Mouse (Mus musculus) left cerebral cortex, postnatal 36 days (tissue): ENCODE measurements around the gene Defb48. TPM values are rescaled to one million over a fixed set of nuclear protein-coding genes. Genes with fewer than 3 reads are reported as not detected.

Experiments
- DNase-seq, 2 experiments: peaks; one replicate each; pipeline ENCODE4 v3.0.0; 2021 to 2022; ENCODE audit warnings: low spot score in 2 of 2, mixed read lengths in 1 of 2
- intact Hi-C: fragments of 180-260 bp; cut with DNase I; formaldehyde crosslinking; loops from one replicate; pipeline ENCODE4 v1.15.1; 2025
- total RNA-seq, 2 experiments: library from RNA; stranded (reverse); gene quantifications; 2 replicates each; pipeline ENCODE4 v1.2.3; 2021

The Defb48 gene
- not detected for total RNA-seq

DNA sequence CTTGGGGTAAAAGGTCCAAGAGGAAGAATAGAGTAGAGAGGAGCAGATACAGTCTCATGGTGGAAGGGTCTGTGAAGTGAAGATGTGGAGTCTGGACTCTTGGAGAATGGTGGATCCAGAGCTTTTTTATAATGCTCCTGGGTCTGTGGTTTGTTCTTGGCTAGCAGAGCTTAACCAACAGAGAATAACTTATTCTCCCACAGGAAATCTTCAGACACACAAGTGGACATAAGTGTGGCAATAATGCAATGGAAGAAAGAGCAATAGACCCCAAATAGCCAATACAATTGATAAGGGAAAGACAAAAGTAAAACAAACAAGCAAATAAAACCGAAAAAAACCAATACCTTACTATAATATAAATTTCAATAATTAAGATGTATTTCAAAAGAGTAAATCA, at the start of gene Defb48:
Gene Defb48, minus strand, starts transcription at position 101 of the 400 bp plus-strand sequence.
- DNase-seq: no peak
- intact Hi-C loops: no loop called here

DNA sequence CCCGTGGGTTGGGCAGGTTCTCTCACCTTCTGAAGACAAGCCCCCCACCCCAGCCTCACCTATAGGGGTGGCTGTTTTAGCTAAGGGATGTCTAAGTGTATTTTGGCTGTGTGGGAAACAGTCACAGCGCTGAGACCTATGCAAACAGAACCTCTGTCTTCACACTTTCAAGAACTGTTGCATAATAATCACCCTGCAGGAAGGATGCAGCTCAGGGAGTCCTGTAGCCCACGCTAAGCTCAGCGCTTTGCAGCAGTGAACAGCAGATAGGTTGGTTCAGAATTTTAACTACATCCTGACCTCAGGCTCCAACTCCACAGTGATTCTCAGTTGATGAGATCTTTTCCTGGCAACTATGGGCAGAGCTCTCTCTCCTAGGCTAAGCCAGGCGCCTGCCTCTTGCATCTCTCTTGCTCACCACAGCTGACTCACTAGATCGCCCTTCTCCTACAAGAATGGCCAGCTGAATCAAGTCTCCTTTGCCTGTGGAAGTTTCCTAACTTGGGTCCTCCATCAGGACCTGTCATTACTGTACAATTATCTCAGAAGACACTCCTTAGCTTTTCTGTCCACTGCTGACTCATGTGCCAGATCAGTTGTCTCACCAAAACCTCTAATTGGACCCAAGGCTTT, 36.3 kb upstream of the Defb48 start:
- peak; percentile 14 to 17 for DNase-seq
- intact Hi-C loops: no loop called here

DNA sequence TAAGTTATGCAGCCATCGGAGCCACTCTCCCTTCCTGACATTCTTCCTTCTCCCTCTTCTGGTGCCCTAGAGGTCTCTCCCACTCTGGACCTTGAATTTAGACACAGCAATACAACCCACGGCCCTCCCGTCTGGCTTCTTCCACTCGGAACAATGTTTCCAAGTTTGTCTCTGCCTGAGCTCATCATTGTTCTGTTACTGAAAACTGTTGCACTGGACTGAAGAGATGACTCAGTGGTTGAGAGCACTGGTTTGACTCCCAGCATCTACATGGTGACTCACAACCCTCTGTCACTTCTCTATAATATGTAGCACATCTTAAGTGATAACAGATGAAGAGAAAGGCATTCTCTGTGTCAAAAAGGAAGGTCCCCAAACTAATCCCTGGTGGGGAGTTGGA, 30.4 kb upstream of the Defb48 start:
- no peak for DNase-seq
- intact Hi-C loops: no loop called here

DNA sequence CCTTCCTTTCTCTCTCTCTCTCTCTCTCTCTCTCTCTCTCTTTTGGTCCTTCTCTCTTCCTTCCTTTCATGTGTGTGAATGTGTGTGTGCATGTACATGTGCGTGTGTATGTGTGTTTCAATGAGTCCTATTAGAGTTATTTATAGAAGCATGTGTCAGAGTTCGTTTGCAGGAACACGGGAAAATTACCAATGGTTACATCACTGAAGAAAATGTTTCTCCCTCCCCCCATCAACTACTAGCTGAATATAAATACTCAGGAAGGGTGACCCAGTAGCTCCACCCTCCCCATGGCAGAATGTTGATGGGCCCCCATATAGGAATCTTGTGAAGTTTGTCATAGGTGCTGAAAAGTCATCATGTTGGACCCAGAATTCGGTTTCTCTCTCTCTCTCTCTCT, 28.8 kb upstream of the Defb48 start:
- DNase-seq: no peak
- intact Hi-C loops: no loop called here

DNA sequence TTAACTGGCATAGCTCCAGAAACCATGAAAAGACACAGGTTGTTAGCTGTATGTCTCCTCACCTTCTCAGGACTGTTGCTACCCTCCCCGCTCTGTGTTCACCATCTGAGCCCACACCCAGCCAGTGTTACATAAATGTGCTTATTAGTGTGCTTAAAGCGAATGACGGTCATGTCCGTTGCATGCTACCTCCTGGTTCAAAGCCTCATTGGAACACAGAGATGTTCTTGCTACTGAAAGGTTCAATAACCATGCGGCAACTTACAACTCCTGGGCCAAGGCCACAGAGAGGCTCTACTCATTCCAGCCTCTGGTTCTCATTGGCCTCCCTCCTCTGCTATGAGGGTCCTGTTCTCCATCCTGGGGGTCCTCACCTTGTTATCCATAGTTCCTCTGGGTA, 27.2 kb upstream of the Defb48 start, which contains the start of gene Defb43:
Gene Defb43, plus strand, starts transcription at position 301 of the 400 bp plus-strand sequence.
- intact Hi-C loops: no loop called here
- no peak for DNase-seq

- intact Hi-C loops: no loop called here
- no peak for DNase-seq
Measured at GRCm38 (mm10) chr14:63002588-63002987, 18.3 kb upstream of the Defb48 start.

DNA sequence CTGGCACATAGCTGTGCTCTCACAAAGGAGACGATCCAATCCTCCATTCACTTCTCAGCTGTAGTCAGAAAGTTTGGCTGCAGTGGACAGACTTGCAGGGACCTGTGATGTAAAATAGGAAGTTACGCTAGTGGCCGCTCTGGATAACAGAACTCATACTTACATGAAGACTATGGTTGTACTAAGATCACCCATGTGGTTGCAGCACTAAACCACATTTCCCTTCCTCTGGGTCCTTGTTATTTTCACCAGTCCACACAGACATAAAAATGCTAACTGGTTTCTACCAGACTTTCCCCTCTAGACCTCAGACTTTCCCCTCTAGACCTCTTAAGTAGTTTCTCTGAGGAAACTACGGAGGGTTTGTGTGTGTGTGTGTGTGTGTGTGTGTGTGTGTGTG, 14.7 kb upstream of the Defb48 start:
- intact Hi-C loops: no loop called here

GRCm38 (mm10) chr14:62997777-62998176, 13.5 kb upstream of the Defb48 start, which contains the start of gene Defb47:
Gene Defb47, plus strand, starts transcription at chr14:62998077.
- intact Hi-C loops: no loop called here
- DNase-seq: no peak

More for the DNA sequence above, 14.7 kb upstream of the Defb48 start:
- no peak for DNase-seq

DNA sequence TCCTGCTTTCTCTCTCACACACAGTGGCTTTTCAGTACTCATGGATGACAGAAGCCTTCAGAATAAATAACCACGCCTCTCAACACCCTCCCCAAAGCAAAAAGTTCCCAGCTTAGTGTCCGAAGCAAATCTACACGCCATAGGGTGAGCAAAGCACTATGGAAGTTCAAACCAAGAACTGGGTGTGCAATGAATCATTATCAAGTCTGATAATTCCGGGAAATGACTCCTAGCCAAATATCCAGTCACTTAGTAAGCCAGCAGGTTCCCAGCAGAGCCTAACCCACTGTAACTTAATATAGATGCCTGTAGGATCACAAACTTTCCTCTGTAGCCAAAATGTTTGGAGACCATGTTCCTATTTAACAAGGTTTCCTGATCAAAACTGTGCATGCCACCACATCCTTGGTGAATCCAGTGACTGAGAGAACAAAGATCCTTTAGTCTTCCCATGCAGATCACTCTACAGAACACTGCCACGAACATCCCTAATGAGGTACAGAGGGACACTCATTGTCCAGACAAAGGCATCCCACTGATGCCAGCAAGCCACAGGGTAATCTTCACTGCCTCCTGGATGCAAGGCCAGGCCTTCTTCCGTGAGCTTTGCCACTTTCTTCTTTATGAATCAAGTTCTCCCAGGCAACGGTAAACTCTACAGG, 7.7 kb upstream of the Defb48 start:
- intact Hi-C loops: no loop called here
- DNase-seq: no peak

DNA sequence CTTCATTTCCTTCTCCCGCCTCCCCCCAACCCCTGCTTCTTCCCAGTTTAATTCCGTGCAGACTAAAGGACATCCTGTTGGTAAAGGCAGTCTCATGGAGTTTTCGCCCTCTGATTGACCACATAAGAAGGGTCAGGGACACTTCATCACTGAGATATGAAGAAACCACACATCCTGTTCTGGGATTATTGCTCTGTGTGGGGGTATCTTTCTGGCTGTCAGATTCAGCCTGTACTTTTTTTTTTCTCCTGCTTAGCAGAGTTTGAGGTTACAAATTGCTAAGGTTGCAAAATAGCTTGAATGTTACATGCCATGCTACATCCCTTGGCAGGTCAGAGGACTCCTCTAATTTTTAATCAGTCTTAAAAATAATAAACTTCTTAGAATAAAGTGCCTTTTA, 7.0 kb upstream of the Defb48 start:
- DNase-seq: no peak
- intact Hi-C loops: no loop called here

GRCm38 (mm10) chr14:62979815-62980214, 4.5 kb downstream of the Defb48 start:
- no peak for DNase-seq
- intact Hi-C loops: no loop called here

DNA sequence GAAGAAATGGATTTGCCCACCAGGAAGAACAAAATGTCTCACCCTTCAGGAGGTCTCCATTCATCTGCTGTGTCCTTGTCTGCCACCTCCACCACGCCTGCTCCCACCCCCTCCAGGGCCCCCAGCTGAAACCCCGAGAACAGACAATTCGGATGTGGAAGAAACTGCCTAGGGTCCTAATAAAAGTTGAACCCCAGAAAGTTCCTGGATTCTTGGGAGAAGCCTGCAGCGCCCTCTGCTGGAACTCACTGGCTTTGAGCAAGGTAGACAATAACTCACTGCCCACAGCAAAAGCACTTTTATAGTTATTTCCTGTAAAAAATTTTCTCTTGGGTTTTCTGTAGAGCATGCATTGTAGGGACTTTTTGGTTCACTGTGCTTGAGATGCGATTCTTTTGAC, 9.3 kb downstream of the Defb48 start:
- intact Hi-C loops: no loop called here
- peak; percentile 33 to 49 for DNase-seq

- DNase-seq: no peak
- intact Hi-C loops: no loop called here
Measured at GRCm38 (mm10) chr14:62965811-62966520, 18.3 kb downstream of the Defb48 start.

- no peak for DNase-seq
- intact Hi-C loops: no loop called here
Measured at GRCm38 (mm10) chr14:62965342-62965741, 19.0 kb downstream of the Defb48 start.

- DNase-seq: no peak
- intact Hi-C loops: no loop called here
Measured at GRCm38 (mm10) chr14:62963632-62964031, 20.7 kb downstream of the Defb48 start.

DNA sequence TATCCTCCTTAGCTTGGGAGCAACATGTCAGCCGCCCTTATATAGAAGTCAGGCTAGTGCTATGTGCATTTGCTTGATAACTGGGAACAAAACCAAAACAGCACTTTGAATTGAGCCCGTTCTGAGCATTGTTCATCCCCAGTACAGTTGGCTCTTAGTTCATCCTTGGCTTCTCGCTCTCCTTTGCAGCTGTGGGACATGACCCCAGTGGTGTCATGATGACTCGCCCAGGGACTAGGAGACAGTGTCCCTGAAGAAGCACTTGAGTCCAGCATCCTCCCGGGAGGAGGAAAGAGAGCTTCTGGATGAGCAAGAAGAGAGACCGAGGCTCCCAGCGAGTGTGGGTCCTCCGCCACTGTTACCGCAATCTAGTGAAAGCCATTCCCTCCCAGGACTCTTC, 28.2 kb downstream of the Defb48 start:
- no peak for DNase-seq
- intact Hi-C loops: no loop called here

- intact Hi-C loops: no loop called here
- no peak for DNase-seq
Measured at GRCm38 (mm10) chr14:62946794-62947193, 37.5 kb downstream of the Defb48 start.

GRCm38 (mm10) chr14:62940383-62941074, 43.8 kb downstream of the Defb48 start:
- no peak for DNase-seq
- intact Hi-C loops: no loop called here

DNA sequence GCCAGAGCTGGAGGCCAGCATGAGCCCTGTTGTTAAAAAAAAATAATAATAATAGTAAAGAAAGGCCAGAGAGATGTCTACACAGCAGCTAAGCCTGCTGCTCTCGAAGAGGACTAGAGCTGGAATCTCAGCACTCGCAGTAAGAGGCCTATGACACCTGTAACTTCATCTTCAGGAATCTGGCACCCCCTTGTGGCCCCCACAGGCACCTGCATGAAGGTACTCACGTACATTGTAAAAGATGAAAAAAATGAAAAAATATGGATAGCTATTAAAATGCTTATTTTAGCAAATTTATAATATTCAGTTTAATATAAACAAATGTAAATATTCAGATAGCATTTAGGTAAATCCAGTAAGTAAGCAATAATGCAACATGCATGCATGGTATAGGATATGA, 44.9 kb downstream of the Defb48 start:
- DNase-seq: no peak
- intact Hi-C loops: loop anchor here (5.0 kb wide), 3 partner anchors 57 to 177 kb away; partner anchors contain the start of gene Ints6

- no peak for DNase-seq
- intact Hi-C loops: loop anchor here (5.0 kb wide), 3 partner anchors 55 to 175 kb away; partner anchors contain the start of gene Ints6
Measured at GRCm38 (mm10) chr14:62937675-62938074, 46.6 kb downstream of the Defb48 start.
